ENCODE assay signal across 10 mouse cellular contexts in genomic region chr4:142773651-142774151, GRCm38 (mm10).
DNase-seq lines count a peak whose midpoint lies in the region; ATAC-seq and TF ChIP-seq lines count a peak whose summit lies in the region.
"Had no signal": no experiment of that assay in that cellular context is flagged by ENCODE, and none has a peak within 500 bp of the region (broad histone marks: within the 10 kb centered on the region; RNA-seq: fewer than 3 reads in every experiment).

No protein-coding gene starts in this region.

- H3K9ac ChIP-seq in forebrain, embryonic 15.5 days (replicated peaks) = no peak overlapping the region
- H3K9ac ChIP-seq: heart, embryonic 13.5 days; liver, embryonic 13.5 days had no signal

- peak overlapping the region; percentile 75 for H3K27ac ChIP-seq in forebrain, embryonic 15.5 days (replicated peaks)
- peak overlapping the region; percentile 82 for H3K27ac ChIP-seq in small intestine, adult 2 months (ENCODE audit: insufficient read depth, low read depth, low read length)
- H3K27ac ChIP-seq: heart, embryonic 13.5 days; liver, embryonic 13.5 days had no signal

- no peak for TF ChIP-seq POLR2A in small intestine, adult 2 months (IDR thresholded peaks at IDR 0.05; ENCODE audit: low read depth, low read length)

- no peaks in the 10 kb centered on the region for H3K27me3 ChIP-seq in forebrain, embryonic 15.5 days
- no peaks in the 10 kb centered on the region for H3K27me3 ChIP-seq in small intestine, adult 2 months (ENCODE audit: control insufficient read depth, insufficient read depth, low read length)
- H3K27me3 ChIP-seq: liver, embryonic 13.5 days had no signal

- peak overlapping the region; percentile 30; the same call in 1 of the 2 replicates for H3K4me2 ChIP-seq in forebrain, embryonic 15.5 days (replicated peaks)
- H3K4me2 ChIP-seq: heart, embryonic 13.5 days; liver, embryonic 13.5 days had no signal

- 7% methylated on average over 10 of the region's 10 CpGs for WGBS in forebrain, embryonic 15.5 days
- WGBS in small intestine, adult 2 months = 21% methylated on average over 10 of the region's 10 CpGs

- peaks cover 38% of the 10 kb centered on the region for H3K4me1 ChIP-seq in forebrain, embryonic 15.5 days
- peaks cover 21% of the 10 kb centered on the region for H3K4me1 ChIP-seq in small intestine, adult 2 months (ENCODE audit: control insufficient read depth, insufficient read depth, insufficient read length, low read length)
- H3K4me1 ChIP-seq: liver, embryonic 13.5 days had no signal

- intact Hi-C loops in heart, postnatal 10 days (cut with DNase I) = no loop called here

- TF ChIP-seq CTCF in small intestine, adult 2 months (IDR thresholded peaks at IDR 0.05; ENCODE audit: extremely low read depth, insufficient read length, insufficient replicate concordance, low read depth, low read length) = no peak

- peak; percentile 37 for ATAC-seq in forebrain, embryonic 15.5 days (replicated peaks)

- no peaks in the 10 kb centered on the region for H3K9me3 ChIP-seq in forebrain, embryonic 15.5 days
- H3K9me3 ChIP-seq: heart, embryonic 13.5 days; liver, embryonic 13.5 days had no signal

- peak; percentile 19 for DNase-seq in right cerebral cortex, postnatal 4 days
- no peak for DNase-seq in right cerebral cortex, adult 2 months (ENCODE audit: low spot score in 2 of 2)
- peak; percentile 55 for DNase-seq in kidney, postnatal 10 days
- no peak for DNase-seq in adrenal gland, adult 8-10 months
- no peak for DNase-seq in adrenal gland, adult 2 months
- no peak for DNase-seq in heart, postnatal 10 days
- DNase-seq: liver, embryonic 13.5 days had no signal

- no peaks in the 10 kb centered on the region for H3K36me3 ChIP-seq in forebrain, embryonic 15.5 days
- H3K36me3 ChIP-seq in small intestine, adult 2 months (ENCODE audit: control insufficient read depth, insufficient read depth, low read length) = no peaks in the 10 kb centered on the region
- H3K36me3 ChIP-seq: heart, embryonic 13.5 days; liver, embryonic 13.5 days had no signal

- no peak overlapping the region for H3K4me3 ChIP-seq in forebrain, embryonic 15.5 days
- no peak overlapping the region for H3K4me3 ChIP-seq in small intestine, adult 2 months (ENCODE audit: low read depth, low read length)
- H3K4me3 ChIP-seq: heart, embryonic 13.5 days; liver, embryonic 13.5 days had no signal

Comparison
In these comparisons a context has a peak if more than half of its experiments do, and no peak if none do; other contexts are left out.
1. DNase-seq: peak in right cerebral cortex, postnatal 4 days (single experiment) and kidney, postnatal 10 days (single experiment); none in right cerebral cortex, adult 2 months (0 of 2), adrenal gland, adult 8-10 months (single experiment), adrenal gland, adult 2 months (single experiment) and heart, postnatal 10 days (0 of 2).